Mouse (Mus musculus): ENCODE results near the gene Ppp2r2d. TPM values are rescaled to one million over a fixed set of nuclear protein-coding genes. Genes with fewer than 3 reads are reported as not detected.

The Ppp2r2d gene
- total RNA-seq, 2 experiments from 2014 or later: 66.5 to 68.9 TPM

DNA sequence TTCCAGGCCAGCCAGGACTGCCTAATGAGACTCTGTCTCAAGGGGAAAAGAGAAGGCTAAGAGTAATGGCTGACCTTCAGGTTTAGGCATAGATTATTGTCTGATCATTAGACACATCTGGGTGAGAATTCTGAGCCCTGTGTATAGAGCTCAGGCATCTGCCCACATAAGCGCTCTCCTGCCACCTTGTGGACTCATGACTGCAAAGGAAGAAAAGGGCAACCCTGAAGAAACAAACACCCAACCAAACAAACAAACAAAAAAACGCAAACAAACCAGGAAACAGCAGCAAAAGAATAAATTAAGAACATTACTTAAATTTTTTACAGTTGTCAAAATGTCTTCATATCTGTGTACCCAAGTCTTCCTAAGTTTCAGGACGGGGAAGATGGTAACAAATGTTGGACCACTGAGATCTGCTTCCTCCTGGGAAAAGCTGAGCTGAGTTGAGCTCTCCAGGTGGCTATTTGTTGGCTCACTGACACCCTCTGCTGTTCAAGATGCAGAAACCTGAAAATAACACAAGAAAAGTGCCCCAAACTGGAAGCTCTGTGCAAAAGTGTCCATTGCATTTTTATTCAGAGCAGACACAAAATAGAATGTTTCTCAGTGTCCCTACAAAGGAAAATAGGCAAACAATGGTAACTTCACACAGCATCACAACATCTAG is 78.0 kb downstream of the Ppp2r2d start:
- DNase-seq: peak; percentile 54

DNA sequence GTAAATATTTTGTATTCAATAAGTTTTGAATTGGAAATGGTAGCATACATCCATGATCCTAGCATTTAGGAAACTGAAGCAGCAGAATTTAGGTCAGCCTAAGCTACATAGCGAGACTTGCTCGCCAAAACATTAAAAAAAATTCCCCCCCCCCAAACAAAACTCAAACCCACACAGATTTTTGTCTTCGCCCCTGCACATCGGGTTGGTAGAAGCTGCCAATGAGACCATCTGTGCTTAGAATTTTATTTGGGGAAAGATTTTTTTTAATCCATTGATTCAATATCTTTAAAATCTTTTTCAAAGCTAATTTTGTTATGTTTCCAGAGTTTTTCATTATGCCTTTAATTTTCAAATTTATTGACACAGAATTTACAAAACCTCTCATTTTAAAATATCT is 82.6 kb downstream of the Ppp2r2d start:
- no peak for DNase-seq

Other genes starting within 250 kb of the Ppp2r2d start
- 10 to 100 TPM; 21.5 to 30.5 TPM for gene Mapk1ip1, start 194 bp downstream of the Ppp2r2d start, total RNA-seq (2021)
- 100 to 1,000 TPM; 167 to 263 TPM for gene Bnip3, start 63.4 kb downstream of the Ppp2r2d start, total RNA-seq (2021)
- 1 to 10 TPM; 2.1 to 3.5 TPM for gene Jakmip3, start 94.7 kb downstream of the Ppp2r2d start, total RNA-seq (2021)
- 1 to 10 TPM; 3.3 to 6.3 TPM for gene Dpysl4, start 239.9 kb downstream of the Ppp2r2d start, total RNA-seq (2021)

Measured in adrenal gland, postnatal 10 days (tissue).